Mouse (Mus musculus) C2C12 (cell line): ENCODE measurements around the gene Alox5. TPM values are rescaled to one million over a fixed set of nuclear protein-coding genes. Genes with fewer than 3 reads are reported as not detected.

Experiments
- H3K27me3 ChIP-seq: one replicate; pipeline ENCODE4 v1.6.1; 2011; ENCODE audit not compliant: control insufficient read depth, insufficient read depth, insufficient read length
- H3K36me3 ChIP-seq: one replicate; pipeline ENCODE4 v1.6.1; 2011; ENCODE audit not compliant: control insufficient read depth, insufficient read depth
- H3K4me3 ChIP-seq: one replicate; pipeline ENCODE4 v1.5.1; 2011; ENCODE audit warnings: mild to moderate bottlenecking, control low read depth; ENCODE audit not compliant: poor library complexity, insufficient read depth, severe bottlenecking
- H3K79me2 ChIP-seq: one replicate; pipeline ENCODE4 v1.6.1; 2011; ENCODE audit not compliant: control insufficient read depth, insufficient read depth
- H3K79me3 ChIP-seq: one replicate; pipeline ENCODE4 v1.6.1; 2011; ENCODE audit warnings: low read depth, control low read depth
- H3ac ChIP-seq: one replicate; pipeline ENCODE3; 2011; ENCODE audit warnings: low read depth; ENCODE audit not compliant: control insufficient read depth, insufficient read length
- CEBPB ChIP-seq: IDR thresholded peaks from one replicate; pipeline ENCODE4 v1.6.1; 2011; ENCODE audit warnings: low read depth, mild to moderate bottlenecking, control low read depth, moderate library complexity
- CTCF ChIP-seq: IDR thresholded peaks from one replicate; pipeline ENCODE4 v1.5.1; 2011; ENCODE audit not compliant: control insufficient read depth, insufficient read depth, insufficient read length
- FOSL1 ChIP-seq: IDR thresholded peaks from one replicate; pipeline ENCODE4 v1.8.0; 2011; ENCODE audit warnings: mild to moderate bottlenecking, low read length; ENCODE audit not compliant: poor library complexity, insufficient read depth, severe bottlenecking
- MAX ChIP-seq: IDR thresholded peaks from one replicate; pipeline ENCODE4 v1.6.1; 2011; ENCODE audit warnings: mild to moderate bottlenecking, control low read depth
- MYOD1 ChIP-seq: IDR thresholded peaks from one replicate; pipeline ENCODE4 v1.6.1; 2011; ENCODE audit warnings: low read depth; ENCODE audit not compliant: control insufficient read depth, insufficient read length
- MYOG ChIP-seq: IDR thresholded peaks from one replicate; pipeline ENCODE4 v1.6.1; 2011; ENCODE audit not compliant: control insufficient read depth, insufficient read length; ENCODE audit errors: extremely low read depth
- USF1 ChIP-seq: IDR thresholded peaks from one replicate; pipeline ENCODE4 v1.6.1; 2011; ENCODE audit warnings: low read depth, mild to moderate bottlenecking, control low read depth, moderate library complexity
- polyA plus RNA-seq: library from polyadenylated mRNA; unstranded; fragments of >200 nt; fragmentation: generic; extraction: Trizol; gene quantifications from one replicate; pipeline ENCODE4 v1.2.1, GENCODE M21; 2012; ENCODE audit warnings: missing spikeins

The Alox5 gene
- polyA plus RNA-seq, 1 experiment, result 7.1 TPM

DNA sequence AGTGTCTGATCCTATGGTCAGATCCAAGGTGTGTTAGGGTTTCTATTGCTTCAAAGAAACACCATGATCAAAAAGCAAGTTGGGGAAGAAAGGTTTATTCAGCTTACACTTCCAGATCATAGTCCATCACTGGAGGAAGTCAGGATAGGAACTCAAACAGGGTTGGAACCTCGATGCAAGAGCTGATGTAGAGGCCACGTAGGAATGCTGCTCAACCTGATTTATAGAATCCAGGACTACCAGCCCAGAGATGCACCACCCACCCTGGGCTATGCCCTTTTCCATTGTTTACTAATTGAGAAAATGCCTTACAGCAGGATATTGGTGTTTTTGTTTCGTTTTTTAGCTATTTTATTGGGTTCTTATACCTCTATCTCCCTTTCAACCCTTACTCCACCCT lies 99.5 kb downstream of the Alox5 start:
- Histone ChIP-seq H3K27me3 (no peaks in the 10 kb centered on the region), H3ac (no peak overlapping the region)
- TF ChIP-seq FOSL1, result no peak
- TF ChIP-seq MYOG, result no peak
- no peak for TF ChIP-seq CEBPB
- TF ChIP-seq USF1, result no peak
- TF ChIP-seq MAX, result no peak
- TF ChIP-seq MYOD1, result no peak
- no peak for TF ChIP-seq CTCF

More for the DNA sequence above, 99.5 kb downstream of the Alox5 start:
- H3K4me3 ChIP-seq, result no peak overlapping the region
- H3K36me3 ChIP-seq, result no peaks in the 10 kb centered on the region
- H3K79me3 ChIP-seq, result peaks cover 27% of the 10 kb centered on the region
- H3K79me2 ChIP-seq, result peaks cover 12% of the 10 kb centered on the region

Other genes with a start within 250 kb of the Alox5 start
- gene Zfand4, start 197.0 kb downstream of the Alox5 start, polyA plus RNA-seq, result 0.99 TPM
- 21.2 TPM for gene March8, start 123.2 kb downstream of the Alox5 start, polyA plus RNA-seq
- gene Olfr211, start 27.9 kb upstream of the Alox5 start, polyA plus RNA-seq, result not detected
- 0.01 TPM for gene Olfr212, start 45.3 kb upstream of the Alox5 start, polyA plus RNA-seq
- not detected for gene Olfr213, start 77.3 kb upstream of the Alox5 start, polyA plus RNA-seq
- gene Gm5580, start 90.0 kb upstream of the Alox5 start, polyA plus RNA-seq, result 0.25 TPM
- gene Olfr214, start 93.1 kb upstream of the Alox5 start, polyA plus RNA-seq, result not detected
- 0.01 TPM for gene Olfr215, start 123.0 kb upstream of the Alox5 start, polyA plus RNA-seq
- 7.5 TPM for gene Zfp422, start 167.8 kb upstream of the Alox5 start, polyA plus RNA-seq
- gene Depp1, start 189.4 kb upstream of the Alox5 start, polyA plus RNA-seq, result 0.46 TPM
- gene Rassf4, start 212.8 kb upstream of the Alox5 start, polyA plus RNA-seq, result 0.21 TPM